Mouse (Mus musculus) forebrain, embryonic 15.5 days (tissue): ENCODE results near the gene Thada. TPM values are rescaled to one million over a fixed set of nuclear protein-coding genes. Genes with fewer than 3 reads are reported as not detected.
A peak's percentile ranks its signal among the peaks of the same experiment; 100 is the strongest.
"Not testable (repeated sequence)": the region's sequence is repeated elsewhere in the genome, so short reads cannot be mapped to it uniquely, and the experiment has no call there.

Source experiments
- ATAC-seq: fragments of 200-750 bp; cut with Nextera tagmentation; replicated peaks from 2 replicates; pipeline ENCODE4 v1.8.0; 2017; ENCODE audit warnings: mild to moderate bottlenecking, moderate TSS enrichment, moderate library complexity
- H3K27ac ChIP-seq: fragments of 300-500 bp; sonication (generic); replicated peaks from 2 replicates; pipeline ENCODE4 v1.5.1; 2015; ENCODE audit warnings: mild to moderate bottlenecking, inconsistent platforms
- H3K27me3 ChIP-seq: fragments of 300-500 bp; sonication (generic); 2 replicates; pipeline ENCODE4 v1.6.1; 2015; ENCODE audit warnings: inconsistent platforms
- H3K36me3 ChIP-seq: fragments of 300-500 bp; sonication (generic); 2 replicates; pipeline ENCODE4 v1.6.1; 2015; ENCODE audit warnings: mild to moderate bottlenecking, inconsistent platforms
- H3K4me1 ChIP-seq: fragments of 300-500 bp; sonication (generic); 2 replicates; pipeline ENCODE4 v1.6.1; 2015; ENCODE audit warnings: inconsistent platforms
- H3K4me2 ChIP-seq: fragments of 300-500 bp; sonication (generic); replicated peaks from 2 replicates; pipeline ENCODE4 v1.6.1; 2015; ENCODE audit warnings: mild to moderate bottlenecking, inconsistent platforms
- H3K4me3 ChIP-seq: fragments of 300-500 bp; sonication (generic); 2 replicates; pipeline ENCODE4 v1.5.1; 2015; ENCODE audit warnings: mild to moderate bottlenecking, inconsistent platforms
- H3K9ac ChIP-seq: fragments of 300-500 bp; sonication (generic); replicated peaks from 2 replicates; pipeline ENCODE4 v1.6.1; 2015; ENCODE audit warnings: mild to moderate bottlenecking, inconsistent platforms
- H3K9me3 ChIP-seq: fragments of 300-500 bp; sonication (generic); 2 replicates; pipeline ENCODE4 v1.6.1; 2016; ENCODE audit warnings: inconsistent platforms
- WGBS: fragments of 180-500 bp; shearing (Covaris S2); methylation state at CpG from one replicate; pipeline ENCODE4 v1.1.7; 2015; ENCODE audit warnings: mixed read lengths; 5-methylcytosine and 5-hydroxymethylcytosine counted together
- polyA plus RNA-seq: library from polyadenylated mRNA; unstranded; fragments of >200 nt; fragmentation: Nextera tagmentation; extraction: Ambion mirVana; gene quantifications from 2 replicates; pipeline ENCODE4 v1.2.1, GENCODE M21; 2015

The Thada gene
- polyA plus RNA-seq, 1 experiment from 2014 or later, result 6.0 TPM

DNA sequence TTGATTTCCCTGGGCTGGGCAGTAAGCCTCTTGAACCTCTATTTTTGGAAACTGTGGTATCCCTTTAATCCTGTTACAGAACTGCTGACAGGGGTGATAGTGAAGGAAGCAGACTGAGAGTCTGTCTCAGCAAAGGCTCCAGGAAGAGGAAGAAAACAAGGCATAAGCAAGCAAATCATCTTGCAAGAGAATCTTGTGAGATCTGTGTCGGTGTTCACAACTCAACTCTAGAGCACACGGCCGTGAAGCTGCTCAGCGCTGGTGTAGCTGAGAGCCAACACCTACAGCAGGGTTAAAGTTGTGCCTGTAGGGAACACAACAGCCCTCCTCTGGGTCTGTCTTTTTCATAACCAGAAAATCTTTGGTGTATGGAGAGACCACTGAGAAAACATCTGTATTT lies 172.8 kb downstream of the Thada start:
- H3K27me3 ChIP-seq, result no peaks in the 10 kb centered on the region
- peaks cover 3% of the 10 kb centered on the region; the same call in 1 of the 2 replicates for H3K36me3 ChIP-seq
- H3K9me3 ChIP-seq, result no peaks in the 10 kb centered on the region
- ATAC-seq, result no peak
- no peak overlapping the region for H3K4me2 ChIP-seq
- 86% methylated on average over 4 of the region's 4 CpGs for WGBS
- H3K27ac ChIP-seq, result no peak overlapping the region
- H3K4me1 ChIP-seq, result no peaks in the 10 kb centered on the region
- H3K9ac ChIP-seq, result no peak overlapping the region
- H3K4me3 ChIP-seq, result no peak overlapping the region

DNA sequence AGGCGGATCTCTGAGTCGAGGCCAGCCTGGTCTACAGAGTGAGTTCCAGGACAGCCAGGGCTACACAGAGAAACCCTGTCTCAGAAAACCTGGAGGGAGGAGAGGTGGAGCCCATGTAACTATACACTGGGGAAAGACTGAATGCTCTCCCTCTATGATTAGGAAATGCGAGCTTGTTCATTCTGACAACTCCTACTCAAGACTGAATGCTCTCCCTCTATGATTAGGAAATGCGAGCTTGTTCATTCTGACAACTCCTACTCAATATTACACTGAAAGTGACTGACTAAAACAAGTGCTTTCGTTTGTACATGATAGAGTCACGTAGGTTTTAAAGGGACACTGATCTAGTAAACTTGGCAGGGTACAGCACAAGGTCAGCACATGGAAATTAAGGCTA lies 174.8 kb downstream of the Thada start:
- not testable (repeated sequence) for H3K27ac ChIP-seq, H3K4me1 ChIP-seq, H3K27me3 ChIP-seq, H3K36me3 ChIP-seq, H3K9me3 ChIP-seq, H3K9ac ChIP-seq, ATAC-seq, H3K4me2 ChIP-seq, H3K4me3 ChIP-seq
- WGBS, result 92% methylated on average over 6 of the region's 6 CpGs

DNA sequence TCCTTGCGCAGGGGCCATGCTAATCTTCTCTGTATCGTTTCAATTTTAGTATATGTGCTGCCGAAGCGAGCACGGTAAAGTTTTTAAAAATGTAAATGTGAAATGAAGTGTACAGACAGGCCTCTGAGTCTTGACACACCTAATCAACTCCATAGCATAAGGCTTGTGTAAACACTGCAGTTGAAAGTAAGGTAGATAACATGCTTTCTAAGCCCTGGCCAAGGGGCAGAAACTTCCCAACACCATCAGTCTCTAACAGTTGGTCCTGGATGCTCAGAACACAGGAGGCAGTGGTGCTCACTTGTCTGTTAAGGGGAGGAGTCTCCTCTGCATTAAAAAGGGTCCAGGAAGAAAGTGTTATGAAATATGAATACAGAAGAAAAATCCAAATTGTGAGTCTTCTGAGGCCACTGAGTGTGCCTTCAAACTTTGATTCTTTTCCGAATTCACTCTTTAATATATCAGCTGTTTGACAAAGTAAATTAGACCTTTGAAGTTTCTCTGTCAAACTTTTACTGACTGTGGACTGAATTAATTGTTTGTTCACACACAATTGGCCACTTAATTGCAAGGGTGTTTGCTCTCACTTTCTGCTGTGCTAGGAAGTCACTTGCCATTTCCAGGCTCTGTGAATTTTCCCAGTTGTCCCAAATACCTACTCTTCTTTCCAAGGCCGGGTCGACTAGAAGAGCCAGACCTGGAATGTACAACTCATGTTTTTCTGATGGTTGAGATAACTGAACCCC lies 178.2 kb downstream of the Thada start:
- Histone ChIP-seq H3K27ac (no peak overlapping the region), H3K4me1 (no peaks in the 10 kb centered on the region), H3K4me2 (no peak overlapping the region), H3K4me3 (no peak overlapping the region), H3K9ac (no peak overlapping the region), H3K27me3 (no peaks in the 10 kb centered on the region), H3K9me3 (no peaks in the 10 kb centered on the region), H3K36me3 (peaks cover 4% of the 10 kb centered on the region; the same call in 1 of the 2 replicates)
- no peak for ATAC-seq
- WGBS, result 95% methylated on average over 8 of the region's 8 CpGs

DNA sequence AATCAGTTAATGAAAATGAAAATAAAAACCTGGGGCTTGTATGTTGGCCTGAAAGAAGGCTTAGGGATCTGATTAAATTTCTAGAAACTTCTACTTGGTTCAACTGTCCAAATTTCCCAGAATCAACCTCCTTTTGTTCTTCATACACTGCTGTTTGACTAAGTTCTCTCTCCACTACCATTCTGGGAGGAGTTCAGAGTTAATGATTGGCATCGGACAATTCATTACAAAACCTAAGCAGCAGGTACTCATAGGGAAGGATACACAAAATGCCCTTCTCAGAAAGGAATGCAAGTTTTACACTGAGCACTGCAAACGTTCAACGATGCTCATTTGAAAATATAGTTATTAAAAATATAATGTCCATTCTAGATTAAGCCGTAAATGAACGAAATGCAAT lies 179.5 kb downstream of the Thada start:
- Histone ChIP-seq H3K4me1 (no peaks in the 10 kb centered on the region), H3K36me3 (peaks cover 4% of the 10 kb centered on the region; the same call in 1 of the 2 replicates), H3K9me3 (no peaks in the 10 kb centered on the region), H3K9ac (no peak overlapping the region), H3K27me3 (no peaks in the 10 kb centered on the region), H3K27ac (no peak overlapping the region), H3K4me2 (no peak overlapping the region), H3K4me3 (no peak overlapping the region)
- 98% methylated on average over 5 of the region's 5 CpGs for WGBS
- ATAC-seq, result no peak

DNA sequence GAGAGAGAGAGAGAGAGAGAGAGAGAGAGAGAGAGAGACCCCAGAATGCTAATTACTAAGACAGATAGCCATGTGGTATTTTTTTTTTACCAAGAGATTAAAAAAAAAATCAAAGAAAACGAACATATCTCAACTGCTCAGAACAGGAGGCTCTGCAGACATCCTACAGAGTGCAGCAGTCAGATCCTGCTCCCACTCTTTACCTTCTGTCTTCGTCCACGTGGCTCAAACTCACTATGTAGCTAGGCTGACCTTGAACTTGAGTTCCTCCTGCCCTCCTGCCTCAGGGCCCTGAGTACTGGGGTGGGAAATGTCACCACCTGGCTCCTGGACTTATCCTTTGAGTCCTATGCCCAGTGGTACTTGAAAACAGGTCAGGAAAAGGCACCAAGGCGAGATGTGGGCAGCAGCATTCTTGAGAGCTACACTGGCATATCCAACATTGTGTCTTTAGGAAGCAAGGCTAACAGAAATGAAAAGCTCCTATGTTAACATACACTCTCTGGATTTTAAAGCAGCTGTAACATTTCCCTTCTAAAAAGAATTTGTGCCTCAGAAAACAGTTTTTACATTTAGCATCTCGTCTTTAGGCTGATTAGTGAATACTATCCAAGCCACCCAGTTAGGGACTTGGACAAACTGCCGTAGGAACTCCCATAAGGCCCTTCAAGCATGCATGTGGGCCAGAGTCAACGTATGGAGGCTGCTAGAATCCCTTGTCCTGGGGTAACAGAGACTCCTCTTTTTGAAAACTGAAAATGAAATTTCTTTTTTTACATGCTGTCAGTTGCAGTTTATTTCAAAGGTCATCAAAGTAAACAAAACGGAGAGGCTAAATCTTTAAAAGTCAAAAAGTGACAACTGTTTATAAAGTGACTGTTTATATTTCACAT lies 183.4 kb downstream of the Thada start:
- no peak overlapping the region for H3K4me3 ChIP-seq
- no peaks in the 10 kb centered on the region for H3K9me3 ChIP-seq
- no peak overlapping the region for H3K4me2 ChIP-seq
- H3K27me3 ChIP-seq, result no peaks in the 10 kb centered on the region
- H3K9ac ChIP-seq, result no peak overlapping the region
- no peaks in the 10 kb centered on the region for H3K4me1 ChIP-seq
- H3K27ac ChIP-seq, result no peak overlapping the region
- no peak for ATAC-seq
- no peaks in the 10 kb centered on the region for H3K36me3 ChIP-seq
- 87% methylated on average over 8 of the region's 8 CpGs for WGBS

DNA sequence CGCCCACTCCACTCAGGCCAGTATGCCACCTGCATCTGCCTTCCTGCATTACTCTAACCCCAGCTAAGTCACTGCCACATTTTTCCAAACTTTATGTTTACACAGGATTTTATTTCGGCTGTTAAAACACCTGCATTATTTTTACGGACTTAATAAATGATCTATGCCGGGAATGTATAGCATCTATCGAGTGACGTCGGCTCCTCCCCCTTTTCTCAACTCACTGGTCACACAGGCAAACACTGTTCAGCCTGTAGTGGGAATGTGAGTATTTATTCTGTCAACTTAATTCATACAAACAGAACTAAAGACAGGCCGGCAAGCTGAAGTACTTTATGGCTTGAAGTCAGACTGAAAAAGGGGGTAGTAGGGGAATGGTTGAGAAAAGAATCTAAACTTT lies 187.0 kb downstream of the Thada start:
- H3K36me3 ChIP-seq, result no peaks in the 10 kb centered on the region
- no peak for ATAC-seq

DNA sequence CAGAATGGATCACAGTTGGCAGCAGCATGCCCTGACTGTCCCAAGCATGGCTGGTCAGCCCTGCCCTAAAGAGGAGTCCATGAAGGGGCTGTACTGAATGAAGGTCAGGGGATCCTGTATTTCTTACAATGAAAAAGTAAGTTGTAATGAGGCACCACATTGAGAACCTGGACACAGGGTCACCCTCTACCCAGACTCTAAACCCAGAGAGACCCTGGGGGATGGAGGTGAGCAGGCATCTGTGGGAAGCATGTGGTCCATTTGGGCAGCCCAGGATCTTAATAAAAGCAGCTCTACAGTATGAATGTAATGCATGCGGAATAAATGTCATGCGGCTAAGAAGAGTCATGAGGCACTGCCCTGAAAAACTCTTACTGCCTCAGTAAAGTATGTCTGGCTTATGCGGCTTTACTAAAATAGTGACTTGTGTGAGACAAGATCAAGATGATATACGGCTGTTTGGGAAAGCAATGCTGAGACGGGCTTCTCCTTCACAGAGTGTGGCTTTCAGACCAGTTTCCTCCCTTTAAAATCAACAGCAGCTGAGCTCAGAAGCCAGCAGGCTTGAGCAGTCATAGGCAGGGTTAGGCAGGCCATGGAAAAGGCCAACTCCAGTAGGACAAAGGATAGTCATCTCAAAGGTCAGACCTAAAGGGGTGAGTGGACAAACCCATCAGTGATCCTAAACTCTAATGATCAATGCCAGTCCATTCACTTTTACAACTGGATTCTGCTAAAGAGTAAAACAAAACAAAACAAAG lies 187.6 kb downstream of the Thada start:
- Histone ChIP-seq H3K4me2 (no peak overlapping the region), H3K4me3 (no peak overlapping the region), H3K27ac (no peak overlapping the region), H3K36me3 (no peaks in the 10 kb centered on the region), H3K9ac (no peak overlapping the region), H3K27me3 (no peaks in the 10 kb centered on the region), H3K4me1 (peaks cover 19% of the 10 kb centered on the region), H3K9me3 (no peaks in the 10 kb centered on the region)
- WGBS, result 92% methylated on average over 5 of the region's 5 CpGs
- ATAC-seq, result no peak

More for the DNA sequence above, 187.0 kb downstream of the Thada start:
- peaks cover 12% of the 10 kb centered on the region for H3K4me1 ChIP-seq
- no peaks in the 10 kb centered on the region for H3K27me3 ChIP-seq
- H3K4me3 ChIP-seq, result no peak overlapping the region
- 84% methylated on average over 8 of the region's 8 CpGs for WGBS
- H3K27ac ChIP-seq, result no peak overlapping the region
- no peak overlapping the region for H3K9ac ChIP-seq
- no peaks in the 10 kb centered on the region for H3K9me3 ChIP-seq
- H3K4me2 ChIP-seq, result no peak overlapping the region

DNA sequence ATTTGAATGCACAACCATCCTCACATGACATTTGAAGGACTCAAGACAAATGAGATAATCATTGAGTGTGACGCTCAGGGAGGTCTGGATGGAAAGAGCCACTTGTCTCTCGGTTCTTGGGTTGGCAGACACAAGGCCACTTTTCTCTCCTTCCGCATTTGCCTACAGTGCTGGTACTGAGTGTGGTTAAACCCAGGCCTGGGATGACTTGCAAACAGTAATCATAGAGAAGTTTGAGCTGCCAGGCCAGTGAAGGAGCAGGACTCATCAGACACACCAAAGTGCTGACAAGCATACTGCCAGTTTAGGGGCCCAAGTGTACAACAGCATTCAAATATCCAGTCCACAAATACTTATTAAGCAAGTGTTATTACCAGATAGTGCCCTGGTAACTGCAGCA lies 191.0 kb downstream of the Thada start:
- Histone ChIP-seq H3K4me3 (no peak overlapping the region), H3K9ac (no peak overlapping the region), H3K27me3 (no peaks in the 10 kb centered on the region), H3K27ac (0 out of 2 replicates have a peak overlapping the region, but pooled peaks have one; percentile 78), H3K9me3 (no peaks in the 10 kb centered on the region), H3K4me2 (no peak overlapping the region), H3K36me3 (no peaks in the 10 kb centered on the region), H3K4me1 (peaks cover 28% of the 10 kb centered on the region)
- 74% methylated on average over 3 of the region's 3 CpGs for WGBS
- ATAC-seq, result no peak

DNA sequence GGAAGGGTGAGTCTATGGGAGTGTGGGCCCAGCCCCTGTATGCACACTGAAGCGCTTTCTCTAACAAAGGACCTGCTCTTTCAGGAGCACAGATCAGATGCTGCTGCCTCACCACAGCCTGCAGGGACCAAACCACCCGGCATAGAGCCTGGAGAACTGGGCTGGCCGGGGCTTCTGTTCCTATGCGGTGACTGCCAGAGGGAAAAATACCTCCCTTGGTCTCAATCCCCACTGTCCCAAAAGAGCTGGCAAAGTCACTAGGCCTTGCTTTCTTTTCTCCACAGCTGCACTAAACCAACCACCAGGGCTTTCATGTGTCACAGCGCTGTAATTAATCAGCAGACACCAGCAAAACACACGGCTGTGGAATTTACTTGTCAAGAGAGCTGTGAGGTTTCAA lies 191.8 kb downstream of the Thada start:
- Histone ChIP-seq H3K4me1 (peaks cover 28% of the 10 kb centered on the region), H3K27me3 (no peaks in the 10 kb centered on the region), H3K27ac (peak overlapping the region; percentile 78), H3K9me3 (no peaks in the 10 kb centered on the region), H3K4me2 (no peak overlapping the region), H3K9ac (no peak overlapping the region), H3K4me3 (no peak overlapping the region), H3K36me3 (no peaks in the 10 kb centered on the region)
- ATAC-seq, result peak; percentile 51; the same call in 1 of the 2 replicates
- 17% methylated on average over 6 of the region's 6 CpGs for WGBS

DNA sequence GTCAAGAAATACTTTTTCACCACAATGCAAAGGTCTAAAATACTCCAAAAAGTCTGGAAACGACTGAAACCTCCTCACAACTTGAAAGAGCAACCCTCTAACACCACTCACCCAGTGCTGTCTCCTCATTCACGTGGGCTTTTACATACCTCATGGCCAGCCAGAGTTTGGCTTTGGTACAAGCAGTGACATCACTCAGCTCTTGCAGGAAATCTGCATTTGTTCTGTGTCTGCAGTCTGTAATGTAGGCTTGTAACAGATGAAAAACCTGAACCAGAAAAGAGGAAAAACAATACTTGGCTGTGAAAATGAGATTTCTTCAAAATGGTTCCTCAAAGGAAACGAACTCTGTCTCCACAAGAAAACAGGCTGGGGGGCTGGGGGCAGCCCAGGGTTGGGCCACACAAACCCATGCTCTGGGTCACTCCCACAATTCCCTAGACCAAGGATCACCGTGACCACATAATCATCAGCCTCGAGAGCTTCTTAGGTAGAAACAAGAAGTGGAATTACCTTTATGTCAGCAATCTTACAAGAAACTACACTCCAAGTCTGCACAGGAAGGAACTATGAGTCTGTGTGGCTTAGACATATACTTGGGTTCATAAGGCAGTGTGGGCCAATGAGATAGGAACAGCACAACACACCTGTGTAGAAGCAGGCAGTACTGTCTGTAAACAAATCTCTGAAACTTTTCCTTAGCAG lies 193.3 kb downstream of the Thada start:
- 45% methylated on average over 5 of the region's 5 CpGs for WGBS
- H3K4me3 ChIP-seq, result no peak overlapping the region
- H3K27me3 ChIP-seq, result no peaks in the 10 kb centered on the region
- H3K27ac ChIP-seq, result no peak overlapping the region
- no peak overlapping the region for H3K4me2 ChIP-seq
- no peaks in the 10 kb centered on the region for H3K36me3 ChIP-seq
- peaks cover 28% of the 10 kb centered on the region for H3K4me1 ChIP-seq
- no peak for ATAC-seq
- no peaks in the 10 kb centered on the region for H3K9me3 ChIP-seq
- no peak overlapping the region for H3K9ac ChIP-seq

DNA sequence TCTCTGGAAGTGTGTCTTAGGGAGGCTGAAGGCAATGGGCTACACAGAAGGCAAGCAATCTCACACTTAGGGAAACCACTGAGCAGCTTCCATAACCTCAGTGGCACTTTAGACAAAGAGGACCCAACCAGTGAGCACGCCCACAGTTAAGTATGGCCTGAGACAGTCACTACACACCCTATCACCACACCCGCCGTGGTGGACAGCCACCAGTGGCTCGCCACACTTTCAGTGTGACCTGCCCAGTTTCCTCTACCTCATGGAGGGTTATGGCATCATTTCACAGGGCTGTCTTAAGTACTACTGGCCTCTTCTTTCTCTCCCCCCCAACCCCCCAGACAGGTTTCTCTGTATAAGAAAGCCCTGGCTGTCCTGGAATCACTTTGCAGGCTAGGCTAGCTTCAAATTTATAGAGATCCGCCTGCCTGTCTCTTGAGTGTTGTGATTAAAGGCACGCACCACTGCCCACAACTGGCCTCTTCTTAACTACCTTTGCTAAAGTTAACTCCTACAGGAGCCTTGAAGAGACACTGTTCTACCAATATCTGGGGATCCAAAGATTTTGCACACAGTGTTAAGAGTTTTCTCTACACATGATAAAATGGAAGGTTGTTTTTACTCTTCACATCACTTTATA lies 194.3 kb downstream of the Thada start:
- H3K27ac ChIP-seq, result no peak overlapping the region
- H3K36me3 ChIP-seq, result no peaks in the 10 kb centered on the region
- no peaks in the 10 kb centered on the region for H3K27me3 ChIP-seq
- no peak overlapping the region for H3K4me2 ChIP-seq
- ATAC-seq, result no peak
- H3K9me3 ChIP-seq, result no peaks in the 10 kb centered on the region
- H3K4me3 ChIP-seq, result no peak overlapping the region
- WGBS, result 94% methylated on average over 6 of the region's 6 CpGs
- peaks cover 28% of the 10 kb centered on the region for H3K4me1 ChIP-seq
- H3K9ac ChIP-seq, result no peak overlapping the region
